Mouse (Mus musculus): ENCODE results near the gene Prss57. TPM values are rescaled to one million over a fixed set of nuclear protein-coding genes. Genes with fewer than 3 reads are reported as not detected.

Prss57 gene
- polyA plus RNA-seq, 1 experiment from 2014 or later, result 0.04 TPM

DNA sequence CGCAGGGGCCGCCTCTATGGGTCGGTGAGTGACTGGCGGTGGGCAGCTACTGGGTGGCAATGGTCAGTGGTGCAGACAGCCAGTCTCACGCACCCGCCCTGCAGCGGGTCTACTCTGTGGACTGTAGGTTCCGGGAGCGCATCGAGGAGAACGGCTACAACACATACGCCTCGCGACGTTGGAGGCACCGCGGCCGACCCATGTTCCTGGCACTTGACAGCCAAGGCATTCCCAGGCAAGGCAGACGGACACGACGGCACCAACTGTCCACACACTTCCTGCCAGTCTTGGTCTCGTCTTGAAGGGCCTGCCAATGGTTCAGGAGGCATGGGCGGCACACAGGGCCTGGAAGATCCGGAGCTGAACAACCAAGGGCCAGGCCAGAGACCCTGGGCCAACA, 34.1 kb downstream of the Prss57 start:
- 90% methylated on average over 24 of the region's 24 CpGs for WGBS
- Histone ChIP-seq H3K27ac (no peak overlapping the region), H3K27me3 (ENCODE audit: insufficient read depth, low read length) (no peaks in the 10 kb centered on the region), H3K4me1 (replicated peaks; ENCODE audit: insufficient read depth, low read length) (peaks cover 8% of the 10 kb centered on the region; the same call in 1 of the 2 replicates), H3K4me2 (ENCODE audit: low read length) (no peak overlapping the region), H3K4me3 (replicated peaks; ENCODE audit: low read depth, low read length) (no peak overlapping the region), H3K9me3 (replicated peaks; ENCODE audit: low read length) (no peaks in the 10 kb centered on the region), H3K9ac (ENCODE audit: low read depth, low read length) (no peak overlapping the region), H3K36me3 (ENCODE audit: insufficient read depth, low read length) (peaks cover 36% of the 10 kb centered on the region)
- no peak for TF ChIP-seq CTCF (IDR thresholded peaks at IDR 0.05; ENCODE audit: low read depth)
- ATAC-seq (replicated peaks; ENCODE audit: low FRiP score, low read depth), result no peak
- no peak for DNase-seq (ENCODE audit: low spot score)

DNA sequence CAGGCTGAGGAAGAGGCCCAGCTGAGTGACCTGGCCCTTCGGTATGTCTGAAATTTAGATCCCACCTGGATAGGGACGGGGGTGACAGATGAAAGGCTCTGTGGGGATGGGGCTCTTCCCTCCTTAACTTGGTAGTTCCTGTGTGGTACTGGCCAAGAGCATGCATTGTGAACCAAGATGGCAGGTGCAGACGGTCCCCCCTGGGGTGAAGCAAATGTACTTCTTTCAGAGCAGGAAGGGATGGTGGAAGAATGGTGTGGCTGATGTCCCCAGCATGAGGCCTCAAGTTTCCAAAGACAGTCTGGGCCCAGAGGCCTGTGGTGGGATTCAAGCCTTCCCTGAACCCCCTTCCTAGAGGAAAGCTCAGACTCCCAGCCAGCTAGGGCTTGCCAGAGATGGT, 34.9 kb downstream of the Prss57 start:
- peaks cover 8% of the 10 kb centered on the region; the same call in 1 of the 2 replicates for H3K4me1 ChIP-seq (replicated peaks; ENCODE audit: insufficient read depth, low read length)
- no peak overlapping the region for H3K4me3 ChIP-seq (replicated peaks; ENCODE audit: low read depth, low read length)
- no peak overlapping the region for H3K9ac ChIP-seq (ENCODE audit: low read depth, low read length)
- no peak for TF ChIP-seq CTCF (IDR thresholded peaks at IDR 0.05; ENCODE audit: low read depth)
- no peaks in the 10 kb centered on the region for H3K27me3 ChIP-seq (ENCODE audit: insufficient read depth, low read length)
- ATAC-seq (replicated peaks; ENCODE audit: low FRiP score, low read depth), result no peak
- no peak overlapping the region for H3K27ac ChIP-seq
- H3K9me3 ChIP-seq (replicated peaks; ENCODE audit: low read length), result no peaks in the 10 kb centered on the region
- H3K36me3 ChIP-seq (ENCODE audit: insufficient read depth, low read length), result peaks cover 28% of the 10 kb centered on the region
- WGBS, result 85% methylated on average over 3 of the region's 3 CpGs
- no peak for DNase-seq (ENCODE audit: low spot score)
- no peak overlapping the region for H3K4me2 ChIP-seq (ENCODE audit: low read length)

DNA sequence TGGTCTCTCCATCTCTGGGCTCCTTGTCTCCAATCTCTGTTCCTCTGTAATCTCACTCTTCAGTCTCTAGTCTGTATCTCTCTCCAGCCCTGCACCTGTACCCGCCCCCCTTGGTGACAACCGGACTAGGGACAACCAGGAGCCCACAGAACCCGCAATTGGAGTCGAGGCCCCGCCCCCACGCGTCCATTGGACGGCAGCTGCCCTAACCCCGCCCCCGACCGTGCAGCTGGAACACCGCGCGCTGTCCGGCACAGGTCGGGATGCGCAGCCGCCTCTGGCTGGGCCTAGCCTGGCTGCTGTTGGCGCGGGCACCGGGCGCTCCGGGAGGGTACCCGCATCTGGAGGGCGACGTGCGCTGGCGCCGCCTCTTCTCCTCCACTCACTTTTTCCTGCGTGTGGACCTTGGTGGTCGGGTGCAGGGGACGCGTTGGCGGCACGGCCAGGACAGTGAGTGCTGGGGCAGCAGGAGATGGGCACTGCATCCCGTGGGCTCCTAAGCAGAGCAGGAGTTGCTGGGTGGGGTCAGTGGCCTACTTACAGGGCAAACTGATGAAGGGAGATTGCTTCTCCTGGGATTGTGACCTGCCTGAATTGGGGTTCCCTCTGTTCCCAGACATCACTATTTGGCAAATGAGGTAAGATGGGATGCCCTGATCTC, 35.8 kb downstream of the Prss57 start, which contains the start of gene Fgf22:
Fgf22 (plus strand) TSS at position 221 of the 661 bp plus-strand sequence.
- ATAC-seq (replicated peaks; ENCODE audit: low FRiP score, low read depth) (peak; percentile 70), DNase-seq (ENCODE audit: low spot score) (peak; percentile 83)
- Histone ChIP-seq H3K4me1 (replicated peaks; ENCODE audit: insufficient read depth, low read length) (peaks cover 8% of the 10 kb centered on the region; the same call in 1 of the 2 replicates), H3K9me3 (replicated peaks; ENCODE audit: low read length) (no peaks in the 10 kb centered on the region), H3K4me2 (ENCODE audit: low read length) (peak within 1 kb of the TSS; percentile 65), H3K9ac (ENCODE audit: low read depth, low read length) (peak within 1 kb of the TSS; percentile 35; the same call in 1 of the 2 replicates), H3K36me3 (ENCODE audit: insufficient read depth, low read length) (peaks cover 24% of the 10 kb centered on the region), H3K4me3 (replicated peaks; ENCODE audit: low read depth, low read length) (peak within 1 kb of the TSS; percentile 16; the same call in 1 of the 2 replicates), H3K27ac (no peak within 1 kb of the TSS), H3K27me3 (ENCODE audit: insufficient read depth, low read length) (no peaks in the 10 kb centered on the region)
- 2% methylated on average over 36 of the region's 36 CpGs for WGBS
- no peak for TF ChIP-seq CTCF (IDR thresholded peaks at IDR 0.05; ENCODE audit: low read depth)

DNA sequence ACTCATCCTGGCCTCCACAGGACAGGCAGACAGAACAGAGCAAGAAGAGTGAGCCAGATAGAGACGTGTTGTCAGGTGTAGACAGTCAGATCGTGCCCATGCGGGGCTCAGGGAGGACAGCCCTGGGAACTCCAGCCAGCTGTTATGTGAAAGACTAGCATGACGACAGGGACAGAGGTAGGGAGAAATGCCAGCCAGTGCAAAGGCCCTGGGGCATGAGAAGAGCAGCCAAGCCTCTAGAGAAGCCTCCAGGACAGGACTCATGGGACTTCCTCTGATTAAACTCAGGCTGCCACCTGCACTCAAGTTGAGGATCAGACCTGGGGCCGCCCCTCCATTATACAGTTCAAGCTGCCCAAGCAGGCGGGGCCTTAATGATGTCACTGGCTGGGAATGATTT, 42.3 kb downstream of the Prss57 start:
- WGBS, result 78% methylated on average over 6 of the region's 6 CpGs
- no peak overlapping the region for H3K27ac ChIP-seq
- DNase-seq (ENCODE audit: low spot score) (no peak), ATAC-seq (replicated peaks; ENCODE audit: low FRiP score, low read depth) (no peak)
- no peak for TF ChIP-seq CTCF (IDR thresholded peaks at IDR 0.05; ENCODE audit: low read depth)
- no peak overlapping the region for H3K4me2 ChIP-seq (ENCODE audit: low read length)
- peaks cover 10% of the 10 kb centered on the region; the same call in 1 of the 2 replicates for H3K36me3 ChIP-seq (ENCODE audit: insufficient read depth, low read length)
- H3K4me3 ChIP-seq (replicated peaks; ENCODE audit: low read depth, low read length), result no peak overlapping the region
- 0 out of 2 replicates have a peak, but pooled peaks cover 5% of the 10 kb centered on the region for H3K4me1 ChIP-seq (replicated peaks; ENCODE audit: insufficient read depth, low read length)
- H3K27me3 ChIP-seq (ENCODE audit: insufficient read depth, low read length), result no peaks in the 10 kb centered on the region
- no peak overlapping the region for H3K9ac ChIP-seq (ENCODE audit: low read depth, low read length)
- no peaks in the 10 kb centered on the region for H3K9me3 ChIP-seq (replicated peaks; ENCODE audit: low read length)

DNA sequence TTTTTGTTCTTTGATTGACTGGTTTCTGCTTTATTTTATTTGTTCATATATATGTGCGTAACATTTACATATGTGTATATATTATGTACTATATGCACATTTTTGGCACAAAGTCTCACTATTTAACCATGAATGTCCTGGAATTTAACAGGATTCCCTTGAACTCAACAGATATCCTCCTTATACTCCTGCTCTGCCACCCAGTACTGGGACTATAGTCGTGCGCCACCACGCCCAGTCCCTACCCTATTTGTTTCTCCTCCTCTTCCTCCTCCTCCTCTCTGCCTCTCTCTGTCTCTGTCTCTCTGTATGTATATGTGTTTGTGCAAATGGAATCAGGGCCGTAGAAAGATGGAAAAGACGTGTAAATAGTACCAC, 44.0 kb downstream of the Prss57 start:
- H3K27me3 ChIP-seq (ENCODE audit: insufficient read depth, low read length), result no peaks in the 10 kb centered on the region
- ATAC-seq (replicated peaks; ENCODE audit: low FRiP score, low read depth), result no peak
- no peaks in the 10 kb centered on the region for H3K9me3 ChIP-seq (replicated peaks; ENCODE audit: low read length)
- no peak overlapping the region for H3K27ac ChIP-seq
- no peak for TF ChIP-seq CTCF (IDR thresholded peaks at IDR 0.05; ENCODE audit: low read depth)
- no peak for DNase-seq (ENCODE audit: low spot score)
- WGBS, result 23% methylated on average over 6 of the region's 6 CpGs
- 0 out of 2 replicates have a peak overlapping the region, but pooled peaks have one; percentile 35 for H3K9ac ChIP-seq (ENCODE audit: low read depth, low read length)
- H3K4me2 ChIP-seq (ENCODE audit: low read length), result peak overlapping the region; percentile 49
- H3K4me1 ChIP-seq (replicated peaks; ENCODE audit: insufficient read depth, low read length), result 0 out of 2 replicates have a peak, but pooled peaks cover 5% of the 10 kb centered on the region
- H3K36me3 ChIP-seq (ENCODE audit: insufficient read depth, low read length), result peaks cover 23% of the 10 kb centered on the region
- H3K4me3 ChIP-seq (replicated peaks; ENCODE audit: low read depth, low read length), result peak overlapping the region; percentile 61; the same call in 1 of the 2 replicates

DNA sequence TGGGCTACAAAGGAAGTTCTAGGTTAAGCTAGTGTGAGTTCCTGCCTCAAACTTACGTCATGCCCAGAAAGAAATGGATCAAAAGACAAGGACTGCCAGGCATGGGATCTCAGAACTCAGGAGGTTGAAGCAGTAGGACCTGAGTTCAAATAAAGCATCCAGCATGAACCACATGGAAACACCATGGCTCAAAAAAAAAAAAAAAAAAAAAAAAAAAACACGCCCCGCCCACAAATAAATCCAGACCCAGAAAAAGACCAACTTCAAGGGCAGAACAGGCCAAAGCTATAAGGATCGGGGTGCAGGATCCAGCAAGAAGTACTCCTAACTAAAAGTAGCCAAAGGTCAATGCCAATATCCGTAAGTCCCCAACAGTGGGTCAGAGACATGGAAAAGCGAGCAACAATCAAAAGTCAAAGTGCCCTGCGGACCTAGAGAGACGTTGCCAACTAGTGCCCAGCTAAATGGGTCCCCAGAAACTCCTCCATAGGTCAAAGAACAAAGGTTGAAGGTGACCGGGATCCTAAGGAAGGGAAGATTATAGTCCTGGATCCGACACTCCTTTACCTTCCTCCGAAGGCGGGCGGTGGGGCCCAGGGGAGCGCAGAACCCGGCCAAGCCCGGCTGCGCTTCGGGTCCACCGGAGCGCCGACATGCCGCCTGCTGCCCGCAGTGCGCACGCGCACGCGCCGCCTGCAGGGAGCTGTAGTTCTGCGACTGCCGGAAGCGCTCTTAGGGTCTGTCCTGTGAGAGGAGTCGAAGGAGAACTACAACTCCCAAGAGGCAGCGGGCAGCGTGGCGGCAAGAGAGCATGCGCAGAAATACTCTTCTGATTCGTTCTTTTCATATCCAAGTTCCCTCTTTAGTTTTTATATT, 44.6 kb downstream of the Prss57 start, which contains the start of gene Polrmt:
Polrmt (minus strand) TSS at position 684 of the 876 bp plus-strand sequence.
- Histone ChIP-seq H3K27me3 (ENCODE audit: insufficient read depth, low read length) (no peaks in the 10 kb centered on the region), H3K9me3 (replicated peaks; ENCODE audit: low read length) (no peaks in the 10 kb centered on the region), H3K36me3 (ENCODE audit: insufficient read depth, low read length) (peaks cover 29% of the 10 kb centered on the region), H3K27ac (no peak within 1 kb of the TSS), H3K4me2 (ENCODE audit: low read length) (peak within 1 kb of the TSS; percentile 78), H3K4me1 (replicated peaks; ENCODE audit: insufficient read depth, low read length) (0 out of 2 replicates have a peak, but pooled peaks cover 5% of the 10 kb centered on the region), H3K4me3 (replicated peaks; ENCODE audit: low read depth, low read length) (peak within 1 kb of the TSS; percentile 61), H3K9ac (ENCODE audit: low read depth, low read length) (peak within 1 kb of the TSS; percentile 55)
- DNase-seq (ENCODE audit: low spot score) (peak; percentile 99), ATAC-seq (replicated peaks; ENCODE audit: low FRiP score, low read depth) (peak; percentile 92)
- 2% methylated on average over 38 of the region's 38 CpGs for WGBS
- peak; percentile 58 for TF ChIP-seq CTCF (IDR thresholded peaks at IDR 0.05; ENCODE audit: low read depth)
